Mouse (Mus musculus): Measurements from ENCODE around the gene Samd8. TPM values are rescaled to one million over a fixed set of nuclear protein-coding genes. Genes with fewer than 3 reads are reported as not detected.

Gene Samd8
- total and polyA plus RNA-seq, 3 experiments: 5.4 to 9.5 (median 7.0) TPM

- H3K9me3 ChIP-seq (replicated peaks; ENCODE audit: low read length): no peaks in the 10 kb centered on the region
- no peak overlapping the region for H3K27ac ChIP-seq (ENCODE audit: insufficient read depth, low read depth)
- peaks cover 6 to 18% of the 10 kb centered on the region in 2 experiments for H3K4me1 ChIP-seq (ENCODE audit: control insufficient read depth in 1 of 2, insufficient read depth in 2 of 2)
- no peak for TF ChIP-seq POLR2A (IDR thresholded peaks at IDR 0.05; ENCODE audit: low read depth, low read length)
- no peak for TF ChIP-seq RAD21 (IDR thresholded peaks at IDR 0.05; ENCODE audit: low read depth, low read length)
- TF ChIP-seq EP300 (IDR thresholded peaks at IDR 0.05; ENCODE audit: low read length): no peak
- TF ChIP-seq MXI1 (IDR thresholded peaks at IDR 0.05; ENCODE audit: low read depth, low read length): no peak
- no peak for TF ChIP-seq ELF1 (IDR thresholded peaks at IDR 0.05; ENCODE audit: low read depth, low read length)
- no peak for TF ChIP-seq TCF12 (IDR thresholded peaks at IDR 0.05; ENCODE audit: low read depth, low read length)
- no peak for TF ChIP-seq USF2 (conservative IDR thresholded peaks at IDR 0.05; ENCODE audit: low read depth, low read length)
- no peaks in the 10 kb centered on the region for H3K79me2 ChIP-seq (replicated peaks; ENCODE audit: control insufficient read depth, extremely low read depth, insufficient read depth, poor library complexity, severe bottlenecking)
- dilution Hi-C loops (cut with MboI; ENCODE audit: extremely low pct_ligation_motif_present, extremely low pct_unique_long_range_greater_than_20kb, low sequenced_read_pairs): no loop called here
- no peaks in the 10 kb centered on the region for H3K27me3 ChIP-seq (replicated peaks)
- in situ Hi-C loops (cut with MboI; ENCODE audit: low pct_ligation_motif_present, low pct_unique_long_range_greater_than_20kb, low sequenced_read_pairs): no loop called here
- no peak overlapping the region for H3K9ac ChIP-seq (ENCODE audit: insufficient read depth, low read depth)
- H3K4me3 ChIP-seq (replicated peaks in 1 of 3; ENCODE audit: low read depth in 2 of 3, low read length in 2 of 3, poor library complexity in 1 of 3): no peak overlapping the region
- no peak overlapping the region for H3K4me2 ChIP-seq (ENCODE audit: insufficient read depth, low read depth, poor library complexity, severe bottlenecking)
- no peak for DNase-seq (ENCODE audit: extremely low read depth)
- peaks cover 0 to 7% of the 10 kb centered on the region in 2 experiments for H3K36me3 ChIP-seq (replicated peaks in 1 of 2; ENCODE audit: control insufficient read depth in 1 of 2, insufficient read depth in 1 of 2, low read length in 1 of 2)
These were observed 56.4 kb downstream of the Samd8 start for GRCm38 (mm10) chr14:21806631-21807160.

- H3K4me1 ChIP-seq (ENCODE audit: control insufficient read depth in 1 of 2, insufficient read depth in 2 of 2): peaks cover 6 to 32% of the 10 kb centered on the region in 2 experiments
- TF ChIP-seq TBP (conservative IDR thresholded peaks at IDR 0.05; ENCODE audit: low read depth, low read length): no peak
- TF ChIP-seq ZC3H11A (IDR thresholded peaks at IDR 0.05; ENCODE audit: low read depth, low read length): no peak
- TF ChIP-seq CHD1 (IDR thresholded peaks at IDR 0.05; ENCODE audit: low read depth, low read length): no peak
- no peak for TF ChIP-seq MAX (IDR thresholded peaks at IDR 0.05; ENCODE audit: low read length)
- TF ChIP-seq RAD21 (IDR thresholded peaks at IDR 0.05; ENCODE audit: low read depth, low read length): no peak
- TF ChIP-seq UBTF (IDR thresholded peaks at IDR 0.05; ENCODE audit: low read depth, low read length): no peak
- TF ChIP-seq NELFE (IDR thresholded peaks at IDR 0.05; ENCODE audit: low read depth, low read length): no peak
- TF ChIP-seq MAZ (IDR thresholded peaks at IDR 0.05; ENCODE audit: low read depth, low read length): no peak
- TF ChIP-seq USF2 (conservative IDR thresholded peaks at IDR 0.05; ENCODE audit: low read depth, low read length): no peak
- TF ChIP-seq ETS1 (conservative IDR thresholded peaks at IDR 0.05; ENCODE audit: low read depth, low read length): no peak
- TF ChIP-seq MYC (IDR thresholded peaks at IDR 0.05; ENCODE audit: low read depth, low read length): no peak
- no peak for TF ChIP-seq GABPA (IDR thresholded peaks at IDR 0.05; ENCODE audit: insufficient replicate concordance, low read depth, low read length)
- no peak for TF ChIP-seq CTCF (conservative IDR thresholded peaks at IDR 0.05 in 1 of 2, IDR thresholded peaks at IDR 0.05 in 1 of 2; ENCODE audit: low read depth in 2 of 2, low read length in 2 of 2)
- no peak for TF ChIP-seq MXI1 (IDR thresholded peaks at IDR 0.05; ENCODE audit: low read depth, low read length)
- no peak for TF ChIP-seq NRF1 (IDR thresholded peaks at IDR 0.05; ENCODE audit: low read depth, low read length)
- no peak for TF ChIP-seq SMC3 (IDR thresholded peaks at IDR 0.05; ENCODE audit: low read depth, low read length)
- no peak for TF ChIP-seq ZMIZ1 (IDR thresholded peaks at IDR 0.05; ENCODE audit: low read depth, low read length)
- TF ChIP-seq HCFC1 (IDR thresholded peaks at IDR 0.05; ENCODE audit: low read depth, low read length): no peak
- H3K4me3 ChIP-seq (replicated peaks in 1 of 3; ENCODE audit: low read depth in 2 of 3, low read length in 2 of 3, poor library complexity in 1 of 3): no peak overlapping the region
- no peaks in the 10 kb centered on the region for H3K9me3 ChIP-seq (replicated peaks; ENCODE audit: low read length)
- no peaks in the 10 kb centered on the region for H3K36me3 ChIP-seq (replicated peaks in 1 of 2; ENCODE audit: control insufficient read depth in 1 of 2, insufficient read depth in 1 of 2, low read length in 1 of 2)
- H3K79me2 ChIP-seq (replicated peaks; ENCODE audit: control insufficient read depth, extremely low read depth, insufficient read depth, poor library complexity, severe bottlenecking): no peaks in the 10 kb centered on the region
- no peaks in the 10 kb centered on the region for H3K27me3 ChIP-seq (replicated peaks)
- no peak overlapping the region for H3K9ac ChIP-seq (ENCODE audit: insufficient read depth, low read depth)
- in situ Hi-C loops (cut with MboI; ENCODE audit: low pct_ligation_motif_present, low pct_unique_long_range_greater_than_20kb, low sequenced_read_pairs): no loop called here
- H3K4me2 ChIP-seq (ENCODE audit: insufficient read depth, low read depth, poor library complexity, severe bottlenecking): no peak overlapping the region
- no peak for DNase-seq (ENCODE audit: extremely low read depth)
- dilution Hi-C loops (cut with MboI; ENCODE audit: extremely low pct_ligation_motif_present, extremely low pct_unique_long_range_greater_than_20kb, low sequenced_read_pairs): no loop called here
- no peak overlapping the region for H3K27ac ChIP-seq (ENCODE audit: insufficient read depth, low read depth)
These were observed 58.0 kb downstream of the Samd8 start for GRCm38 (mm10) chr14:21808208-21808922.
